Mouse (Mus musculus): ENCODE measurements around the gene Dapl1. TPM values are rescaled to one million over a fixed set of nuclear protein-coding genes. Genes with fewer than 3 reads are reported as not detected.

Gene Dapl1
- polyA plus RNA-seq, 1 experiment: not detected

DNA sequence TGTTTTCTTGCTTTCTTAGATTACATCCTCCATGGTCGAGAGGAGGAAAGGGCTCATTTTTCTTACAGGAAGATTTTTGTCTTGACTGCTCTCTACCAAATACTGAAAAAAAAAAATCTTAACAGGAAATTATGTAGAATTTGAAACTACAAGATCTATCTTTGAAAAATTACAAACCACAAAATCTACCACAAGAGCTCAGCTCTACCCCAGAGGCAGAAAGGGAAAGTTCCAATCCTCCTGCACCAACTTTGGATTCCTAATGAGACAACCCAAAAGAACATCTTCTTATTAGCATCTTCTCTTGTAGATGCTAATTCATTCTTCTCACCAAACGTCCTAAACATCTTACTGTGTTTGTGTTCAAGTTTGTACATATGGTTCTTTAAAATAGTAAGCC is 3.8 kb downstream of the Dapl1 start:
- Histone ChIP-seq H3K79me2 (ENCODE audit: control insufficient read depth, insufficient read depth) (no peaks in the 10 kb centered on the region), H3K27me3 (ENCODE audit: control insufficient read depth, insufficient read depth, insufficient read length) (peaks cover 14% of the 10 kb centered on the region), H3K4me2 (ENCODE audit: low read depth) (no peak overlapping the region), H3K36me3 (ENCODE audit: control insufficient read depth, insufficient read depth) (no peaks in the 10 kb centered on the region), H3K4me3 (no peak overlapping the region), H3ac (ENCODE audit: control insufficient read depth, insufficient read length) (no peak overlapping the region)
- TF ChIP-seq TCF12 (IDR thresholded peaks at IDR 0.05; ENCODE audit: insufficient read depth, poor library complexity, severe bottlenecking): no peak
- no peak for TF ChIP-seq MYOD1 (IDR thresholded peaks at IDR 0.05; ENCODE audit: control insufficient read depth in 1 of 3, insufficient read length in 2 of 3, low read depth in 2 of 3)
- no peak for TF ChIP-seq SRF (IDR thresholded peaks at IDR 0.05; ENCODE audit: control insufficient read depth, insufficient read length, low read depth)
- no peak for TF ChIP-seq POLR2A (IDR thresholded peaks at IDR 0.05; ENCODE audit: insufficient read length, low read depth)
- no peak for TF ChIP-seq POLR2AphosphoS2 (IDR thresholded peaks at IDR 0.05; ENCODE audit: insufficient read length, low read depth)
- no peak for TF ChIP-seq MAX (IDR thresholded peaks at IDR 0.05; ENCODE audit: low read depth)
- no peak for TF ChIP-seq TCF3 (IDR thresholded peaks at IDR 0.05; ENCODE audit: insufficient read length, low read depth)
- TF ChIP-seq USF1 (IDR thresholded peaks at IDR 0.05; ENCODE audit: low read depth): no peak
- TF ChIP-seq MYOG (IDR thresholded peaks at IDR 0.05; ENCODE audit: control insufficient read depth in 1 of 3, insufficient read depth in 1 of 3, insufficient read length in 2 of 3, low read depth in 2 of 3): no peak
- TF ChIP-seq REST (IDR thresholded peaks at IDR 0.05; ENCODE audit: insufficient read depth, insufficient read length): no peak
- no peak for TF ChIP-seq E2F4 (IDR thresholded peaks at IDR 0.05; ENCODE audit: insufficient read depth)
- no peak for TF ChIP-seq CEBPB (IDR thresholded peaks at IDR 0.05; ENCODE audit: insufficient read depth, poor library complexity, severe bottlenecking)

DNA sequence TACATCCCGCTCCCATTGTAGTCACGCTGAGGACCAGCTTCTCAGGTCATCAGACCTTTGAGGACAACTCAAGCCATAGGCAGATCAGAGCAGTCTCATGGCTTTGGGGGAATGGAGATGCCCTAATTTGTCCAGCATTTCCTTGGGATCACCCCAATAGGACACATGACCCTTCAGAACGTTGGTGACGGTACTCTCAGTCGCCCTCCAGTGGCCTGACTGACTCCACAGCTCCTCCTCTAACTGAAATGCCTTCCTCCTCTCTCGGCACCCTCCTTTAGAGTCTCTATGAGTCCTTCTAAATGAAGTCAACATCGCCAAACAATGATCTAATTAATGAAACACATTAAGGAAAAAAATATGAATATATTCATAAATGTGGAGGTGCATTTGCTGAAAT is 5.9 kb downstream of the Dapl1 start:
- Histone ChIP-seq H3K36me3 (ENCODE audit: control insufficient read depth, insufficient read depth) (no peaks in the 10 kb centered on the region), H3K27me3 (ENCODE audit: control insufficient read depth, insufficient read depth, insufficient read length) (peaks cover 25% of the 10 kb centered on the region), H3K4me3 (no peak overlapping the region), H3ac (ENCODE audit: control insufficient read depth, insufficient read length) (no peak overlapping the region), H3K79me2 (ENCODE audit: control insufficient read depth, insufficient read depth) (no peaks in the 10 kb centered on the region), H3K4me2 (ENCODE audit: low read depth) (no peak overlapping the region)
- TF ChIP-seq POLR2A (IDR thresholded peaks at IDR 0.05; ENCODE audit: insufficient read length, low read depth): no peak

DNA sequence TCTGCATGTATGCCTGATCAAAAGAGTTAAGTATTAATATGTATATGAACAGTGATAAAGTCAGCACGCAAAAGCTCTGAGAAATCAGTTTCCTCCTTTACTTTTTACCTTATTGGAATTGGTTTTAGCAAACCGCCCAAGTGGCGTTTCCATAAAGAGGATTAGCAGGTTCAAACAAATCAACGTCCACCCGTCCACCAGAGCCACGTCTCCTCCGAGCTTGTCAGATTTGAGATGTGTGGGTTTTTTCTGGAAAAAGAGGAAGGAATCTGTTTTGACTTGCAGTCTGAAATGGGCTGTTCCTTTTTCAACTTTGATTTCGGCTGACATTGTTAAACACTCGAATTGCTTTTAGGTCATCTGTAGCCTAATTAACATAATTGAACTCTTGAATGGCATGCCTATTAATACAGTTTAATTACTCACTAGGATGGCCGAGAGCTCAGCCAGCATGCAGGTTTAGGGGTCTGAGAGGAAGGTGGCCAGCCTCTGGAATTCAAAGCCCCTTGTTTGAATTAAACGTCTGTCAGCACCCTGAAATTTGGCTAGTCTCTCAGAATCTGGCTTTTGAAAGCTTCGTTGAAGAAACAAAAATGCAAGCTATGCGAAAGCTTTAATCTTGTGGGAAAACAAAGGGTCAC is 9.1 kb downstream of the Dapl1 start:
- Histone ChIP-seq H3K36me3 (ENCODE audit: control insufficient read depth, insufficient read depth) (no peaks in the 10 kb centered on the region), H3K79me2 (ENCODE audit: control insufficient read depth, insufficient read depth) (no peaks in the 10 kb centered on the region), H3K27me3 (ENCODE audit: control insufficient read depth, insufficient read depth, insufficient read length) (peaks cover 36% of the 10 kb centered on the region), H3ac (ENCODE audit: control insufficient read depth, insufficient read length) (no peak overlapping the region), H3K4me3 (no peak overlapping the region), H3K4me2 (ENCODE audit: low read depth) (no peak overlapping the region)
- TF ChIP-seq TCF12 (IDR thresholded peaks at IDR 0.05; ENCODE audit: insufficient read depth, poor library complexity, severe bottlenecking) (no peak), POLR2A (IDR thresholded peaks at IDR 0.05; ENCODE audit: insufficient read length, low read depth) (no peak), REST (IDR thresholded peaks at IDR 0.05; ENCODE audit: insufficient read depth, insufficient read length) (no peak), USF1 (IDR thresholded peaks at IDR 0.05; ENCODE audit: low read depth) (no peak), E2F4 (IDR thresholded peaks at IDR 0.05; ENCODE audit: insufficient read depth) (no peak), MYOD1 (IDR thresholded peaks at IDR 0.05; ENCODE audit: control insufficient read depth in 1 of 3, insufficient read length in 2 of 3, low read depth in 2 of 3) (no peak), SRF (IDR thresholded peaks at IDR 0.05; ENCODE audit: control insufficient read depth, insufficient read length, low read depth) (no peak), CEBPB (IDR thresholded peaks at IDR 0.05; ENCODE audit: insufficient read depth, poor library complexity, severe bottlenecking) (no peak), MYOG (IDR thresholded peaks at IDR 0.05; ENCODE audit: control insufficient read depth in 1 of 3, insufficient read depth in 1 of 3, insufficient read length in 2 of 3, low read depth in 2 of 3) (no peak)

DNA sequence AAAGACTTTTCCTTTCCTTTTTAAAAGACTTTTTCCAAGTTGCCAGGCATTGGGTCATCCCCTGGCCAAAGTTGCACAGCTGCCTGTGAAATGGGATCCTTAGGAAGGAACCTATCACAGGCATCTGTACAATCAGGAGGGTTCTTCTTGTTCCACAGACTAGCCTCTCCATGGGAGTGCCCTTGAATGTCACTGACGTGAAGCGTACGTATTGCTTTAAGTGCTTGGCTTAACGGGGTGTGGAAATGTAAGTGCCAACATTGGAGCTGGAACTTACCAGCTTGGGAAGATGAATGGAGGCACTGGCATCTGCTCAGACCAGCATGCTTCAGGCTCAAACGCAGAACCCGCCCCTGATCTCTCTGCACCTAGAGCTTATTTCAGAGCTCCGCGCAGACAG is 14.7 kb downstream of the Dapl1 start:
- Histone ChIP-seq H3K27me3 (ENCODE audit: control insufficient read depth, insufficient read depth, insufficient read length) (peaks cover 32% of the 10 kb centered on the region), H3K4me2 (ENCODE audit: low read depth) (no peak overlapping the region), H3ac (ENCODE audit: control insufficient read depth, insufficient read length) (no peak overlapping the region), H3K4me3 (no peak overlapping the region), H3K79me2 (ENCODE audit: control insufficient read depth, insufficient read depth) (no peaks in the 10 kb centered on the region), H3K36me3 (ENCODE audit: control insufficient read depth, insufficient read depth) (no peaks in the 10 kb centered on the region)
- TF ChIP-seq USF1 (IDR thresholded peaks at IDR 0.05; ENCODE audit: low read depth) (no peak), REST (IDR thresholded peaks at IDR 0.05; ENCODE audit: insufficient read depth, insufficient read length) (no peak), MYOD1 (IDR thresholded peaks at IDR 0.05; ENCODE audit: control insufficient read depth in 1 of 3, insufficient read length in 2 of 3, low read depth in 2 of 3) (no peak), MAX (IDR thresholded peaks at IDR 0.05; ENCODE audit: low read depth) (no peak), MYOG (IDR thresholded peaks at IDR 0.05; ENCODE audit: control insufficient read depth in 1 of 3, insufficient read depth in 1 of 3, insufficient read length in 2 of 3, low read depth in 2 of 3) (no peak), TCF3 (IDR thresholded peaks at IDR 0.05; ENCODE audit: insufficient read length, low read depth) (no peak), E2F4 (IDR thresholded peaks at IDR 0.05; ENCODE audit: insufficient read depth) (no peak), CEBPB (IDR thresholded peaks at IDR 0.05; ENCODE audit: insufficient read depth, poor library complexity, severe bottlenecking) (no peak), POLR2AphosphoS2 (IDR thresholded peaks at IDR 0.05; ENCODE audit: insufficient read length, low read depth) (no peak), POLR2A (IDR thresholded peaks at IDR 0.05; ENCODE audit: insufficient read length, low read depth) (no peak), TCF12 (IDR thresholded peaks at IDR 0.05; ENCODE audit: insufficient read depth, poor library complexity, severe bottlenecking) (no peak), SRF (IDR thresholded peaks at IDR 0.05; ENCODE audit: control insufficient read depth, insufficient read length, low read depth) (no peak)

GRCm38 (mm10) chr2:59499717-59500116 is 15.3 kb downstream of the Dapl1 start:
- H3K27me3 ChIP-seq (ENCODE audit: control insufficient read depth, insufficient read depth, insufficient read length): peaks cover 27% of the 10 kb centered on the region
- no peaks in the 10 kb centered on the region for H3K36me3 ChIP-seq (ENCODE audit: control insufficient read depth, insufficient read depth)
- no peak overlapping the region for H3ac ChIP-seq (ENCODE audit: control insufficient read depth, insufficient read length)
- no peaks in the 10 kb centered on the region for H3K79me2 ChIP-seq (ENCODE audit: control insufficient read depth, insufficient read depth)
- no peak for TF ChIP-seq TCF3 (IDR thresholded peaks at IDR 0.05; ENCODE audit: insufficient read length, low read depth)
- no peak for TF ChIP-seq MYOD1 (IDR thresholded peaks at IDR 0.05; ENCODE audit: control insufficient read depth in 1 of 3, insufficient read length in 2 of 3, low read depth in 2 of 3)
- no peak for TF ChIP-seq MYOG (IDR thresholded peaks at IDR 0.05; ENCODE audit: control insufficient read depth in 1 of 3, insufficient read depth in 1 of 3, insufficient read length in 2 of 3, low read depth in 2 of 3)
- no peak for TF ChIP-seq SRF (IDR thresholded peaks at IDR 0.05; ENCODE audit: control insufficient read depth, insufficient read length, low read depth)
- TF ChIP-seq USF1 (IDR thresholded peaks at IDR 0.05; ENCODE audit: low read depth): no peak
- TF ChIP-seq POLR2A (IDR thresholded peaks at IDR 0.05; ENCODE audit: insufficient read length, low read depth): no peak
- TF ChIP-seq MAX (IDR thresholded peaks at IDR 0.05; ENCODE audit: low read depth): no peak
- TF ChIP-seq E2F4 (IDR thresholded peaks at IDR 0.05; ENCODE audit: insufficient read depth): no peak
- no peak for TF ChIP-seq TCF12 (IDR thresholded peaks at IDR 0.05; ENCODE audit: insufficient read depth, poor library complexity, severe bottlenecking)
- no peak for TF ChIP-seq REST (IDR thresholded peaks at IDR 0.05; ENCODE audit: insufficient read depth, insufficient read length)
- TF ChIP-seq POLR2AphosphoS2 (IDR thresholded peaks at IDR 0.05; ENCODE audit: insufficient read length, low read depth): no peak
- TF ChIP-seq CEBPB (IDR thresholded peaks at IDR 0.05; ENCODE audit: insufficient read depth, poor library complexity, severe bottlenecking): no peak
- no peak overlapping the region for H3K4me2 ChIP-seq (ENCODE audit: low read depth)
- no peak overlapping the region for H3K4me3 ChIP-seq
